In the genomic region with DNA sequence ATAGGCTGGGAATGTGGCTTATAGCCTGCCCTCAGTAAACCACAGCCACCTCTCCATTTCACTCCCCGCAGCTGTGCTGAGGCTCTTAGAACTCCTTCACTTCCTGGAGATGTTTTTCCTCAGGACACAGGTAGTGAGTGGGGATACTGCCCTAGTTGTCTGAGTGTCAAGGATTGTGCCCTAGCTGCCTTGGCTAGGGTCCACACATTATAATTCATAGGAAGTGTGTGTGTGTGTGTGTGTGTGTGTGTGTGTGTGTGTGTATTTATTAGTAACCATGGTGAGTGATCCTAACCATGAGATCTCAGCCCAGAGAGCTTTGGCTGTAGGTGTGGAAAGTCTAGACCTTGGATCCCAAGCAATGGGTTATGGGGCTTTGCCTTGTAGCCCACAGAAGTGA, we compare ENCODE assay signal across 13 mouse cellular contexts.
DNase-seq lines count a peak whose midpoint lies in the region; ATAC-seq and TF ChIP-seq lines count a peak whose summit lies in the region.
"Had no signal": no experiment of that assay in that cellular context is flagged by ENCODE, and none has a peak within 500 bp of the region (broad histone marks: within the 10 kb centered on the region; RNA-seq: fewer than 3 reads in every experiment).

No protein-coding gene starts in this region.

- no peaks in the 10 kb centered on the region for H3K36me3 ChIP-seq in heart, embryonic 15.5 days
- no peaks in the 10 kb centered on the region for H3K36me3 ChIP-seq in lung, postnatal 0 days (ENCODE audit: insufficient read depth, low read length)
- no peaks in the 10 kb centered on the region for H3K36me3 ChIP-seq in heart, postnatal 0 days (replicated peaks; ENCODE audit: control insufficient read depth, insufficient read depth, low read length)
- H3K36me3 ChIP-seq in stomach, embryonic 15.5 days, result no peaks in the 10 kb centered on the region
- H3K36me3 ChIP-seq: midbrain, embryonic 15.5 days had no signal

- peak overlapping the region; percentile 82 for H3K27ac ChIP-seq in heart, embryonic 15.5 days
- H3K27ac ChIP-seq in lung, postnatal 0 days (ENCODE audit: low read length), result peak overlapping the region; percentile 38
- peak overlapping the region; percentile 84 for H3K27ac ChIP-seq in heart, postnatal 0 days (ENCODE audit: low read depth)
- peak overlapping the region; percentile 23; the same call in 1 of the 2 replicates for H3K27ac ChIP-seq in stomach, embryonic 15.5 days
- H3K27ac ChIP-seq: forebrain, embryonic 13.5 days; midbrain, embryonic 15.5 days had no signal

- no peak for TF ChIP-seq CTCF in lung, postnatal 0 days (IDR thresholded peaks at IDR 0.05)
- no peak for TF ChIP-seq CTCF in lung, adult 2 months (IDR thresholded peaks at IDR 0.05; ENCODE audit: insufficient read depth, low read length)
- no peak for TF ChIP-seq CTCF in heart, postnatal 0 days (IDR thresholded peaks at IDR 0.05; ENCODE audit: low read depth)

- no peaks in the 10 kb centered on the region for H3K9me3 ChIP-seq in heart, embryonic 15.5 days (replicated peaks)
- H3K9me3 ChIP-seq in lung, postnatal 0 days (ENCODE audit: low read length), result no peaks in the 10 kb centered on the region
- H3K9me3 ChIP-seq in heart, postnatal 0 days (replicated peaks; ENCODE audit: control insufficient read depth, low read length), result no peaks in the 10 kb centered on the region
- H3K9me3 ChIP-seq in stomach, embryonic 15.5 days, result no peaks in the 10 kb centered on the region
- H3K9me3 ChIP-seq: forebrain, embryonic 13.5 days; midbrain, embryonic 15.5 days had no signal

- no peak for DNase-seq in heart, adult 9 months (ENCODE audit: low spot score in 2 of 2)
- DNase-seq in lung, postnatal 0 days (ENCODE audit: low spot score), result no peak
- DNase-seq in lung, adult 2 months, result no peak
- no peak for DNase-seq in heart, postnatal 0 days (ENCODE audit: low spot score)
- DNase-seq: cerebellum, adult 18-20 months; gastrocnemius, postnatal 10 days; thymus, adult 18-20 months had no signal

- no peak for TF ChIP-seq POLR2A in lung, adult 2 months (IDR thresholded peaks at IDR 0.05; ENCODE audit: borderline replicate concordance, extremely low read depth, low read depth, low read length)

- H3K4me1 ChIP-seq in heart, embryonic 15.5 days (replicated peaks), result peaks cover 16% of the 10 kb centered on the region
- peaks cover 7% of the 10 kb centered on the region; the same call in 1 of the 2 replicates for H3K4me1 ChIP-seq in lung, postnatal 0 days (ENCODE audit: insufficient read depth, low read depth, low read length)
- H3K4me1 ChIP-seq in lung, adult 2 months (ENCODE audit: control insufficient read depth, insufficient read depth, low read length), result peaks cover 7% of the 10 kb centered on the region
- peaks cover 3% of the 10 kb centered on the region for H3K4me1 ChIP-seq in heart, postnatal 0 days (ENCODE audit: control insufficient read depth, insufficient read depth)
- H3K4me1 ChIP-seq in stomach, embryonic 15.5 days, result 0 out of 2 replicates have a peak, but pooled peaks cover 3% of the 10 kb centered on the region
- H3K4me1 ChIP-seq: midbrain, embryonic 15.5 days had no signal

- TF ChIP-seq EP300 in lung, postnatal 0 days (IDR thresholded peaks at IDR 0.05), result no peak
- no peak for TF ChIP-seq EP300 in heart, postnatal 0 days (IDR thresholded peaks at IDR 0.05; ENCODE audit: low read depth)

- ATAC-seq in heart, embryonic 15.5 days (replicated peaks; ENCODE audit: insufficient number of reproducible peaks, insufficient read depth, low FRiP score, low read depth), result no peak
- ATAC-seq in lung, postnatal 0 days, result peak; percentile 11; the same call in 1 of the 2 replicates
- ATAC-seq in heart, postnatal 0 days (ENCODE audit: insufficient read depth, low read depth), result peak; percentile 2; the same call in 1 of the 2 replicates
- ATAC-seq in stomach, embryonic 15.5 days (ENCODE audit: insufficient read depth, low FRiP score, low read depth), result no peak
- no peak for ATAC-seq in activated CD4-positive, CD25-positive, alpha-beta regulatory T cell, adult 4 months

- WGBS in heart, embryonic 15.5 days, result 86% methylated on average over 1 of the region's 1 CpGs
- WGBS in lung, postnatal 0 days, result 53% methylated on average over 1 of the region's 1 CpGs
- WGBS in lung, adult 2 months, result 53% methylated on average over 1 of the region's 1 CpGs
- WGBS in heart, postnatal 0 days, result 67% methylated on average over 1 of the region's 1 CpGs
- 86% methylated on average over 1 of the region's 1 CpGs for WGBS in stomach, embryonic 15.5 days

- no peaks in the 10 kb centered on the region for H3K27me3 ChIP-seq in heart, embryonic 15.5 days
- no peaks in the 10 kb centered on the region for H3K27me3 ChIP-seq in lung, postnatal 0 days (replicated peaks; ENCODE audit: insufficient read depth, low read length)
- no peaks in the 10 kb centered on the region for H3K27me3 ChIP-seq in heart, postnatal 0 days (ENCODE audit: control insufficient read depth, insufficient read depth, low read length)
- H3K27me3 ChIP-seq in stomach, embryonic 15.5 days (replicated peaks), result no peaks in the 10 kb centered on the region
- H3K27me3 ChIP-seq: forebrain, embryonic 13.5 days; midbrain, embryonic 15.5 days had no signal

- H3K4me3 ChIP-seq in heart, embryonic 15.5 days, result no peak overlapping the region
- H3K4me3 ChIP-seq in lung, postnatal 0 days (ENCODE audit: low read depth, low read length), result no peak overlapping the region
- no peak overlapping the region for H3K4me3 ChIP-seq in lung, adult 2 months (replicated peaks; ENCODE audit: extremely low read depth, low read depth, low read length)
- H3K4me3 ChIP-seq in heart, postnatal 0 days (ENCODE audit: low read depth, low read length), result no peak overlapping the region
- no peak overlapping the region for H3K4me3 ChIP-seq in stomach, embryonic 15.5 days (replicated peaks)
- H3K4me3 ChIP-seq: forebrain, embryonic 13.5 days; layer of hippocampus, adult 2 months; midbrain, embryonic 15.5 days had no signal

- no peak overlapping the region for H3K4me2 ChIP-seq in heart, embryonic 15.5 days
- no peak overlapping the region for H3K4me2 ChIP-seq in lung, postnatal 0 days (replicated peaks; ENCODE audit: low read depth, low read length)
- no peak overlapping the region for H3K4me2 ChIP-seq in heart, postnatal 0 days (ENCODE audit: low read depth, low read length)
- H3K4me2 ChIP-seq in stomach, embryonic 15.5 days, result no peak overlapping the region
- H3K4me2 ChIP-seq: forebrain, embryonic 13.5 days; midbrain, embryonic 15.5 days had no signal

- no peak overlapping the region for H3K9ac ChIP-seq in heart, embryonic 15.5 days
- no peak overlapping the region for H3K9ac ChIP-seq in lung, postnatal 0 days (replicated peaks; ENCODE audit: low read depth)
- no peak overlapping the region for H3K9ac ChIP-seq in heart, postnatal 0 days (replicated peaks; ENCODE audit: low read depth, low read length)
- no peak overlapping the region for H3K9ac ChIP-seq in stomach, embryonic 15.5 days
- H3K9ac ChIP-seq: forebrain, embryonic 13.5 days; midbrain, embryonic 15.5 days had no signal

Comparison
In these comparisons a context has a peak if more than half of its experiments do, and no peak if none do; other contexts are left out.
1. ATAC-seq: peak in lung, postnatal 0 days (single experiment) and heart, postnatal 0 days (single experiment); none in heart, embryonic 15.5 days (single experiment), stomach, embryonic 15.5 days (single experiment) and activated CD4-positive, CD25-positive, alpha-beta regulatory T cell, adult 4 months (single experiment).
2. H3K27ac ChIP-seq: peak in every context shown above with its lines; median percentile 84 in heart, postnatal 0 days; 82 in heart, embryonic 15.5 days; 38 in lung, postnatal 0 days; 23 in stomach, embryonic 15.5 days.